Mouse (Mus musculus) heart, postnatal 0 days (tissue): ENCODE results near the gene Tex26. TPM values are rescaled to one million over a fixed set of nuclear protein-coding genes. Genes with fewer than 3 reads are reported as not detected.
A peak's percentile ranks its signal among the peaks of the same experiment; 100 is the strongest.

ENCODE experiments used
- ATAC-seq: fragments of 200-750 bp; cut with Nextera tagmentation; 2 replicates; pipeline ENCODE4 v1.8.0; 2017; ENCODE audit warnings: low read depth, moderate number of reproducible peaks, moderate library complexity; ENCODE audit not compliant: insufficient read depth
- DNase-seq: peaks from one replicate; pipeline ENCODE4 v3.0.0-alpha.2; 2016; ENCODE audit warnings: low spot score
- H3K27ac ChIP-seq: fragments of 300-500 bp; sonication (generic); 2 replicates; pipeline ENCODE4 v1.5.1; 2014; ENCODE audit warnings: low read depth, mild to moderate bottlenecking
- H3K27me3 ChIP-seq: fragments of 300-500 bp; sonication (generic); 2 replicates; pipeline ENCODE4 v1.6.1; 2014; ENCODE audit warnings: low read length, mixed read lengths; ENCODE audit not compliant: control insufficient read depth, insufficient read depth
- H3K36me3 ChIP-seq: fragments of 300-500 bp; sonication (generic); replicated peaks from 2 replicates; pipeline ENCODE4 v1.6.1; 2014; ENCODE audit warnings: low read length, mixed read lengths; ENCODE audit not compliant: control insufficient read depth, insufficient read depth
- H3K4me1 ChIP-seq: fragments of 300-500 bp; sonication (generic); 2 replicates; pipeline ENCODE4 v1.6.1; 2014; ENCODE audit warnings: antibody characterized with exemption; ENCODE audit not compliant: control insufficient read depth, insufficient read depth
- H3K4me2 ChIP-seq: fragments of 300-500 bp; sonication (generic); 2 replicates; pipeline ENCODE4 v1.6.1; 2014; ENCODE audit warnings: low read depth, mild to moderate bottlenecking, low read length, moderate library complexity
- H3K4me3 ChIP-seq: fragments of 300-500 bp; sonication (generic); 2 replicates; pipeline ENCODE4 v1.5.1; 2014; ENCODE audit warnings: low read depth, low read length
- H3K9ac ChIP-seq: fragments of 300-500 bp; sonication (generic); replicated peaks from 2 replicates; pipeline ENCODE4 v1.6.1; 2014; ENCODE audit warnings: low read depth, low read length, mixed read lengths
- H3K9me3 ChIP-seq: fragments of 300-500 bp; sonication (generic); replicated peaks from 2 replicates; pipeline ENCODE4 v1.6.1; 2016; ENCODE audit warnings: low read length; ENCODE audit not compliant: control insufficient read depth
- CTCF ChIP-seq: IDR thresholded peaks from 2 replicates; pipeline ENCODE4 v1.5.1; 2016; ENCODE audit warnings: antibody characterized with exemption, control low read depth, low read depth
- EP300 ChIP-seq: IDR thresholded peaks from 2 replicates; pipeline ENCODE4 v1.6.1; 2016; ENCODE audit warnings: antibody characterized with exemption, low read depth
- WGBS: fragments of 180-500 bp; shearing (Covaris S2); extraction: QIAGEN DNeasy Blood & Tissue Kit; methylation state at CpG from one replicate; pipeline ENCODE4 v1.1.7; 2014; 5-methylcytosine and 5-hydroxymethylcytosine counted together
- polyA plus RNA-seq: library from polyadenylated mRNA; unstranded; fragments of >200 nt; fragmentation: Nextera tagmentation; extraction: Ambion mirVana; gene quantifications from 2 replicates; pipeline ENCODE4 v1.2.1, GENCODE M21; 2015
- total RNA-seq: library from RNA; depleted of rRNA; stranded (reverse); fragments of >200 nt; gene quantifications from 2 replicates; pipeline ENCODE4 v1.2.3, GENCODE M21; 2014; ENCODE audit warnings: low replicate concordance

The Tex26 gene
- total and polyA plus RNA-seq, 2 experiments from 2014 or later: 0.08 TPM; not detected in 1

GRCm38 (mm10) chr5:149488360-149489021, 49.0 kb downstream of the Tex26 start:
- Histone ChIP-seq H3K9me3 (no peaks in the 10 kb centered on the region), H3K9ac (no peak overlapping the region), H3K4me3 (no peak overlapping the region), H3K27me3 (no peaks in the 10 kb centered on the region), H3K36me3 (no peaks in the 10 kb centered on the region), H3K4me2 (no peak overlapping the region), H3K4me1 (no peaks in the 10 kb centered on the region), H3K27ac (no peak overlapping the region)
- TF ChIP-seq EP300: no peak
- no peak for TF ChIP-seq CTCF
- DNase-seq: peak; percentile 13
- 39% methylated on average over 11 of the region's 11 CpGs for WGBS
- ATAC-seq: peak; percentile 57; the same call in 1 of the 2 replicates

- H3K9me3 ChIP-seq: no peaks in the 10 kb centered on the region
- no peak overlapping the region for H3K9ac ChIP-seq
- WGBS: 84% methylated on average over 11 of the region's 11 CpGs
- no peaks in the 10 kb centered on the region for H3K36me3 ChIP-seq
- no peaks in the 10 kb centered on the region for H3K27me3 ChIP-seq
- no peak for TF ChIP-seq CTCF
- no peak for TF ChIP-seq EP300
- no peak for ATAC-seq
- H3K27ac ChIP-seq: no peak overlapping the region
- H3K4me1 ChIP-seq: no peaks in the 10 kb centered on the region
- no peak for DNase-seq
- H3K4me2 ChIP-seq: no peak overlapping the region
- H3K4me3 ChIP-seq: no peak overlapping the region
These were observed 49.7 kb downstream of the Tex26 start for GRCm38 (mm10) chr5:149489136-149489535.

- H3K27ac ChIP-seq: no peak overlapping the region
- TF ChIP-seq CTCF: no peak
- TF ChIP-seq EP300: no peak
- DNase-seq (no peak), ATAC-seq (no peak)
- H3K9ac ChIP-seq: no peak overlapping the region
- no peaks in the 10 kb centered on the region for H3K4me1 ChIP-seq
- no peaks in the 10 kb centered on the region for H3K36me3 ChIP-seq
- H3K4me2 ChIP-seq: no peak overlapping the region
- H3K9me3 ChIP-seq: no peaks in the 10 kb centered on the region
- WGBS: 60% methylated on average over 15 of the region's 15 CpGs
- H3K27me3 ChIP-seq: no peaks in the 10 kb centered on the region
- H3K4me3 ChIP-seq: no peak overlapping the region
These were observed 50.8 kb downstream of the Tex26 start for GRCm38 (mm10) chr5:149490275-149490674.

GRCm38 (mm10) chr5:149495655-149496054, 56.2 kb downstream of the Tex26 start:
- H3K9ac ChIP-seq: no peak overlapping the region
- H3K27ac ChIP-seq: no peak overlapping the region
- H3K4me2 ChIP-seq: no peak overlapping the region
- no peak overlapping the region for H3K4me3 ChIP-seq
- ATAC-seq: no peak
- no peak for DNase-seq
- 63% methylated on average over 6 of the region's 6 CpGs for WGBS
- H3K27me3 ChIP-seq: no peaks in the 10 kb centered on the region
- H3K36me3 ChIP-seq: no peaks in the 10 kb centered on the region
- no peaks in the 10 kb centered on the region for H3K4me1 ChIP-seq
- no peak for TF ChIP-seq EP300
- TF ChIP-seq CTCF: no peak
- no peaks in the 10 kb centered on the region for H3K9me3 ChIP-seq

- Histone ChIP-seq H3K9ac (no peak overlapping the region), H3K9me3 (no peaks in the 10 kb centered on the region), H3K4me2 (no peak overlapping the region), H3K4me3 (no peak overlapping the region), H3K27me3 (no peaks in the 10 kb centered on the region), H3K4me1 (no peaks in the 10 kb centered on the region), H3K36me3 (no peaks in the 10 kb centered on the region), H3K27ac (no peak overlapping the region)
- ATAC-seq: no peak
- WGBS: 71% methylated on average over 12 of the region's 12 CpGs
- no peak for TF ChIP-seq EP300
- no peak for TF ChIP-seq CTCF
- no peak for DNase-seq
These were observed 57.1 kb downstream of the Tex26 start for GRCm38 (mm10) chr5:149496401-149497066.

GRCm38 (mm10) chr5:149499936-149500335, 60.5 kb downstream of the Tex26 start:
- Histone ChIP-seq H3K27ac (no peak overlapping the region), H3K9ac (no peak overlapping the region), H3K4me2 (no peak overlapping the region), H3K36me3 (no peaks in the 10 kb centered on the region), H3K27me3 (no peaks in the 10 kb centered on the region), H3K4me1 (no peaks in the 10 kb centered on the region), H3K9me3 (no peaks in the 10 kb centered on the region), H3K4me3 (no peak overlapping the region)
- WGBS: 49% methylated on average over 4 of the region's 4 CpGs
- ATAC-seq (no peak), DNase-seq (no peak)
- no peak for TF ChIP-seq CTCF
- no peak for TF ChIP-seq EP300
